Mouse (Mus musculus) ES-Bruce4 (cell line): ENCODE data around the gene Hist1h2be. TPM values are rescaled to one million over a fixed set of nuclear protein-coding genes. Genes with fewer than 3 reads are reported as not detected.
A peak's percentile ranks its signal among the peaks of the same experiment; 100 is the strongest.
"Not testable (repeated sequence)": the region's sequence is repeated elsewhere in the genome, so short reads cannot be mapped to it uniquely, and the experiment has no call there.

Experiments
- H3K27ac ChIP-seq: 2 replicates; pipeline ENCODE4 v1.5.1; 2012; ENCODE audit warnings: low read length, inconsistent platforms; ENCODE audit not compliant: insufficient read depth
- H3K27me3 ChIP-seq: 2 replicates; pipeline ENCODE4 v1.6.1; 2012; ENCODE audit warnings: mild to moderate bottlenecking, low read length, inconsistent platforms; ENCODE audit not compliant: control insufficient read depth, poor library complexity, insufficient read depth, severe bottlenecking
- H3K36me3 ChIP-seq: 2 replicates; pipeline ENCODE4 v1.6.1; 2012; ENCODE audit warnings: inconsistent platforms, mild to moderate bottlenecking, low read length, moderate library complexity; ENCODE audit not compliant: control insufficient read depth, poor library complexity, insufficient read depth, severe bottlenecking
- H3K4me1 ChIP-seq: one replicate; pipeline ENCODE4 v1.8.1; 2011; ENCODE audit warnings: low read length; ENCODE audit not compliant: control insufficient read depth, insufficient read depth
- H3K4me3 ChIP-seq: 2 replicates; pipeline ENCODE4 v1.5.1; 2011; ENCODE audit warnings: low read depth, mild to moderate bottlenecking, low read length
- H3K9ac ChIP-seq: 2 replicates; pipeline ENCODE4 v1.6.1; 2012; ENCODE audit warnings: low read depth, mild to moderate bottlenecking, inconsistent platforms; ENCODE audit not compliant: poor library complexity, severe bottlenecking
- H3K9me3 ChIP-seq: replicated peaks from 2 replicates; pipeline ENCODE4 v1.6.1; 2012; ENCODE audit warnings: mild to moderate bottlenecking, low read length, inconsistent platforms; ENCODE audit not compliant: control insufficient read depth, poor library complexity, insufficient read depth, severe bottlenecking
- CTCF ChIP-seq: IDR thresholded peaks from one replicate; pipeline ENCODE4 v1.8.1; 2011; ENCODE audit warnings: low read depth, low read length
- EP300 ChIP-seq: IDR thresholded peaks from 2 replicates; pipeline ENCODE4 v1.6.1; 2011; ENCODE audit warnings: low read depth, low read length; ENCODE audit not compliant: insufficient read depth
- POLR2A ChIP-seq: IDR thresholded peaks from one replicate; pipeline ENCODE4 v1.8.1; 2011; ENCODE audit warnings: low read length; ENCODE audit not compliant: insufficient read depth
- polyA plus RNA-seq: library from polyadenylated mRNA; stranded (reverse); fragments of >200 nt; gene quantifications from 2 replicates; pipeline ENCODE4 v1.2.4, GENCODE M21; 2011; ENCODE audit warnings: low read depth; ENCODE audit not compliant: missing spikeins, insufficient read depth, insufficient read length

Hist1h2be gene
- polyA plus RNA-seq, 1 experiment = 1.8 TPM

DNA sequence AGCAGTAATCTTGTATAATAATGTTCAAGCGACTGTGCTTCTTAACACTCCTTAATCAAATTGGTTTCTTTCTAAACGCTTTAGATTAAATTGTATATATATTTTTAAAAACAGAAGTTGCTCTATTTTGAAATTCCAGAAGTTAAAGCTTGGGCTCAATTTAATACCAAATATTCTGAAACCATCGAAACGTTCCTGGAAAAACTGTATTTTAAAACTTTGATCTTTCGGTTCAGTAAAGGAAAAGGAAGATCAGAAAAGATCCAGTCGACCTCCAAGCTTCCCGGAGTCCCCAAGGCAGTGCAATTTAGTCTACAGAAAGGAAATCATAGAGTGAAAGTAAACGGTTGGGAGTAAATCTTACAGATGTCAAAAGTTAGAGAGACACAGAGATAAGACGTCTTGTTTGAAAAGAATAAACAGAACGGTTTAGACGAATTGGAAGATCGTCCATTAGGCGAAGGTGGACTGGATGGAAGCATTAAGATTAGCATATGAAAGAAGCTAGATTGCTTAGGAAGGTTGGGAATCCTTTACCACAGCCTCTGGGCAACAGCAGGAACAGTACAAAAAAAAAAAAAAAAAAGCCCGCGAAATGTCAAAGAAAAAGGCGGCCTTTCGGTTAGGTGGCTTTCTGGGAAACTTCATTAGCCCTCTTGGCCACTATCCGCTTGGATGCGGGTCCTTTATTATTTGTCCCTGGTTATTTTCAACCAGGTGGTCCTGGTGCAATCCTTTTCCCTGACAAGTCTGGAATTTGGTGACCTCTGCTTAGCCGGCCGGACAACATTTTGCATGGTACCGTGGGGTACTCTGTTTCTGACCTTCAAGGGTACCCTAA is 34.6 kb downstream of the Hist1h2be start:
- Histone ChIP-seq H3K9me3 (no peaks in the 10 kb centered on the region), H3K36me3 (no peaks in the 10 kb centered on the region), H3K9ac (peak overlapping the region; percentile 83), H3K27ac (peak overlapping the region; percentile 99), H3K27me3 (no peaks in the 10 kb centered on the region), H3K4me3 (peak overlapping the region; percentile 45), H3K4me1 (no peaks in the 10 kb centered on the region)
- TF ChIP-seq EP300 (no peak), CTCF (no peak), POLR2A (no peak)

DNA sequence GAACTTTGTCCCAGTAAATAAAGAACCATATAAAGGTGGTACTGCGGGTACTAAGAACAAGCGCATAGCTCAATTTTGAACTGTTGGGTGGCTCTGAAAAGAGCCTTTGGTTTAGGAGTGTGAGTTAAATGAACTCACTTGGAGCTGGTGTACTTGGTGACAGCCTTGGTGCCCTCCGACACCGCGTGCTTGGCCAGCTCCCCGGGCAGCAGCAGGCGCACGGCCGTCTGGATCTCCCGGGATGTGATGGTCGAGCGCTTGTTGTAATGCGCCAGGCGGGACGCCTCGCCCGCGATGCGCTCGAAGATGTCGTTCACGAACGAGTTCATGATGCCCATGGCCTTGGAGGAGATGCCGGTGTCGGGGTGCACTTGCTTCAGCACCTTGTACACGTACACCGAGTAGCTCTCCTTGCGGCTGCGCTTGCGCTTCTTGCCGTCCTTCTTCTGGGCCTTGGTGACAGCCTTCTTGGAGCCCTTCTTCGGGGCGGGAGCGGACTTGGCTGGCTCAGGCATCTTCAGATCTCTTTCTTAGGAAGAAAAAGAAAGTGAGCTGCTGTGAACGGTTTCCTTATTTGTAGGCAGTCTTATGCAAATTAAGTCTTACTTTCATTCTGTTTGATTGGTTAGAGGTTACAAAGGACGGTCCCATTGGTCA is 35.4 kb downstream of the Hist1h2be start:
- H3K4me3 ChIP-seq = peak overlapping the region; percentile 47
- H3K4me1 ChIP-seq, H3K27me3 ChIP-seq, H3K9me3 ChIP-seq, H3K36me3 ChIP-seq: not testable (repeated sequence)
- peak overlapping the region; percentile 78 for H3K27ac ChIP-seq
- TF ChIP-seq EP300 (0 out of 2 replicates have a peak, but pooled peaks have one; percentile 6), POLR2A (peak; percentile 81)
- H3K9ac ChIP-seq = peak overlapping the region; percentile 74

DNA sequence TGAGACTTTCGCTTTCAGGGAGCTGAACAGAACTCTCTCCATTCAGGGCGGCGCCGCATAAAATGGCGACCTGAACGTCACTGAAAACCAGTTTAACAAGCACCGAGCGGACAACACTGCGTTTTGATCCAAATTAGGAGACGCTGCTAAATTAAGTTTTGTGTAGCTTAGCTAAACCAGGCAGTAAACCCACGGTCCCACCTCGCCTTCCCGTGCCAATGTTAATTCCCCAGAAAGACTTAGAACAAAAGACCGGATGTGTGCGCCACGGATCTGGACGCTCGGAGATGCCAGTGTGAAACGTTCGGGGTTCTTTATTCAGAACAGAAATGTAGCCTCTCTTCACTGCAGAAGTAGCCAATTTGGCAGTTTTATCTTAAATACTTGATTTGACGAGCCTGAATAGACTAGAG is 35.9 kb downstream of the Hist1h2be start:
- no peaks in the 10 kb centered on the region for H3K36me3 ChIP-seq
- H3K4me1 ChIP-seq = no peaks in the 10 kb centered on the region
- H3K27ac ChIP-seq = peak overlapping the region; percentile 78
- H3K4me3 ChIP-seq = peak overlapping the region; percentile 67
- H3K9ac ChIP-seq = peak overlapping the region; percentile 74
- H3K9me3 ChIP-seq = no peaks in the 10 kb centered on the region
- H3K27me3 ChIP-seq = no peaks in the 10 kb centered on the region
- TF ChIP-seq POLR2A (peak; percentile 33), CTCF (no peak)

DNA sequence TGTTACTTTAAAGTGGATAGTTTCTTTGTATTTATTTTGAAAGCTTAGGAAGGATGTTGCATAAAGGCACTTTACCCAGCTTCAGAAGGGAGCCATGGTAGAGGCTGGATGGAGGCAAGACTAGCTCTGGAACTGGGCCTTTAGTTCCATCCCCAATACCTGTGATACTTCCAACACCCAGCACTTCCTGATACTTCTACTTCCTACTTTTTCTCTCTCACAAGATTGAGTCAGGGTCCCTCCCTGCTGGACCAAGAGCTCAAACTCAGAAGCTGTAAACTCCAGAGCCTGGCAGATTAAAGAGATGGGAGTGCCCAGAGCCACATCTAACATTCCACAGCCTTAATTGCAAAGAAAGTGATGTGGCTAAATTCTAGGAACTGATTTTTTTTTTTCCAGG is 36.6 kb downstream of the Hist1h2be start:
- TF ChIP-seq EP300 (no peak), CTCF (no peak)
- no peaks in the 10 kb centered on the region for H3K9me3 ChIP-seq
- no peak overlapping the region for H3K4me3 ChIP-seq
- H3K9ac ChIP-seq = 0 out of 2 replicates have a peak overlapping the region, but pooled peaks have one; percentile 74
- H3K27me3 ChIP-seq = no peaks in the 10 kb centered on the region
- H3K4me1 ChIP-seq = no peaks in the 10 kb centered on the region
- peak overlapping the region; percentile 92 for H3K27ac ChIP-seq
- no peaks in the 10 kb centered on the region for H3K36me3 ChIP-seq

DNA sequence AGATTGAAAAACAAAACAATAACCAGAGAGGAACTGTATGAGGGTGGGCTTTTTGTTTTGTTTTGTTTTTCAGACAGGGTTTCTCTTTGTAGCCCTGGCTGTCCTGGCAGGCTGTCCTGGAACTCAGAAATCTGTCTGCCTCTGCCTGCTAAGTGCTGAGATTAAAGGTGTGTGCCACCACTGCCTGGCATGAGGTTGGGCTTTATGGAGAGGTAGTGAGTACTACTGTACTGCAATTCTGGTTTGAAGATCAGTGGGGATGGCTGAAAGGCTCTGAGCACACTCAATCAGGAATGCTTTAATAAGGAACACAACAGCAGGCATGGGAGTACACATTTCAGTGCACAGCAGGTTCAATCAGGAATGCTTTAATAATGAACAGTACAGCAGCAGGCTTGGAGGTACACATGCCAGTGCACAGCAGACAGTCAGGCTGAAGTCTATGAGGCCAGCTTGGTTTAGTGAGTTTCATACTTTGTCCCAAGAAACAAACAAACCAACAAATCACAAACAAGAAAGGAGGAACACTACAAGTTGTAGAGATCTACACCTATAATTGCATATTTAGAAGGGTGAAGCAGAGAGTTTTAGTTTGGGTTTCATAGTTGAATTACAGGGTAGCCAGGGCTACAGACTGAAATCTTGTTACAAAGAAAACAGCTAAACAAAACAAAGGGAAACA is 37.4 kb downstream of the Hist1h2be start:
- Histone ChIP-seq H3K27ac (no peak overlapping the region), H3K9ac (no peak overlapping the region), H3K27me3 (no peaks in the 10 kb centered on the region), H3K4me3 (no peak overlapping the region), H3K4me1 (no peaks in the 10 kb centered on the region), H3K9me3 (no peaks in the 10 kb centered on the region), H3K36me3 (no peaks in the 10 kb centered on the region)
- no peak for TF ChIP-seq EP300
- no peak for TF ChIP-seq POLR2A
- TF ChIP-seq CTCF = no peak
